Mouse (Mus musculus) forebrain, embryonic 15.5 days (tissue): ENCODE measurements at regions not wholly inside any gene's neighbourhood (a gene's known extent, or its start where the extent isn't known, plus 50 kb on each side); places are given as distances from the start of the nearest gene placed in this dataset.
A peak's percentile ranks its signal among the peaks of the same experiment; 100 is the strongest.
"Not testable (repeated sequence)": the region's sequence is repeated elsewhere in the genome, so short reads cannot be mapped to it uniquely, and the experiment has no call there.

Experiments
- ATAC-seq: fragments of 200-750 bp; cut with Nextera tagmentation; replicated peaks from 2 replicates; pipeline ENCODE4 v1.8.0; 2017; ENCODE audit warnings: mild to moderate bottlenecking, moderate TSS enrichment, moderate library complexity
- H3K27ac ChIP-seq: fragments of 300-500 bp; sonication (generic); replicated peaks from 2 replicates; pipeline ENCODE4 v1.5.1; 2015; ENCODE audit warnings: mild to moderate bottlenecking, inconsistent platforms
- H3K27me3 ChIP-seq: fragments of 300-500 bp; sonication (generic); 2 replicates; pipeline ENCODE4 v1.6.1; 2015; ENCODE audit warnings: inconsistent platforms
- H3K36me3 ChIP-seq: fragments of 300-500 bp; sonication (generic); 2 replicates; pipeline ENCODE4 v1.6.1; 2015; ENCODE audit warnings: mild to moderate bottlenecking, inconsistent platforms
- H3K4me1 ChIP-seq: fragments of 300-500 bp; sonication (generic); 2 replicates; pipeline ENCODE4 v1.6.1; 2015; ENCODE audit warnings: inconsistent platforms
- H3K4me2 ChIP-seq: fragments of 300-500 bp; sonication (generic); replicated peaks from 2 replicates; pipeline ENCODE4 v1.6.1; 2015; ENCODE audit warnings: mild to moderate bottlenecking, inconsistent platforms
- H3K4me3 ChIP-seq: fragments of 300-500 bp; sonication (generic); 2 replicates; pipeline ENCODE4 v1.5.1; 2015; ENCODE audit warnings: mild to moderate bottlenecking, inconsistent platforms
- H3K9ac ChIP-seq: fragments of 300-500 bp; sonication (generic); replicated peaks from 2 replicates; pipeline ENCODE4 v1.6.1; 2015; ENCODE audit warnings: mild to moderate bottlenecking, inconsistent platforms
- H3K9me3 ChIP-seq: fragments of 300-500 bp; sonication (generic); 2 replicates; pipeline ENCODE4 v1.6.1; 2016; ENCODE audit warnings: inconsistent platforms
- WGBS: fragments of 180-500 bp; shearing (Covaris S2); methylation state at CpG from one replicate; pipeline ENCODE4 v1.1.7; 2015; ENCODE audit warnings: mixed read lengths; 5-methylcytosine and 5-hydroxymethylcytosine counted together

- no peak overlapping the region for H3K27ac ChIP-seq
- WGBS = 91% methylated on average over 5 of the region's 5 CpGs
- H3K36me3 ChIP-seq = no peaks in the 10 kb centered on the region
Observed at GRCm38 (mm10) chr3:36387431-36387830, 88.3 kb downstream of the Anxa5 start.

GRCm38 (mm10) chr3:36383438-36383945 lies 92.2 kb downstream of the Anxa5 start:
- no peaks in the 10 kb centered on the region for H3K9me3 ChIP-seq
- H3K27me3 ChIP-seq = no peaks in the 10 kb centered on the region
- no peak overlapping the region for H3K27ac ChIP-seq
- WGBS = 90% methylated on average over 4 of the region's 4 CpGs
- no peak overlapping the region for H3K4me2 ChIP-seq
- no peak overlapping the region for H3K4me3 ChIP-seq
- no peaks in the 10 kb centered on the region for H3K36me3 ChIP-seq
- no peaks in the 10 kb centered on the region for H3K4me1 ChIP-seq
- no peak for ATAC-seq
- no peak overlapping the region for H3K9ac ChIP-seq

More at GRCm38 (mm10) chr3:36387431-36387830, 88.3 kb downstream of the Anxa5 start:
- H3K4me1 ChIP-seq = no peaks in the 10 kb centered on the region
- no peaks in the 10 kb centered on the region for H3K27me3 ChIP-seq
- no peak for ATAC-seq
- H3K9me3 ChIP-seq = no peaks in the 10 kb centered on the region
- H3K4me3 ChIP-seq = no peak overlapping the region
- H3K9ac ChIP-seq = no peak overlapping the region
- no peak overlapping the region for H3K4me2 ChIP-seq

- ATAC-seq = no peak
- Histone ChIP-seq H3K36me3 (no peaks in the 10 kb centered on the region), H3K9me3 (no peaks in the 10 kb centered on the region), H3K4me1 (no peaks in the 10 kb centered on the region), H3K9ac (no peak overlapping the region), H3K27ac (no peak overlapping the region), H3K4me3 (no peak overlapping the region), H3K27me3 (no peaks in the 10 kb centered on the region), H3K4me2 (no peak overlapping the region)
- 81% methylated on average over 5 of the region's 5 CpGs for WGBS
Observed at GRCm38 (mm10) chr3:36381621-36382193, 94.0 kb downstream of the Anxa5 start.

GRCm38 (mm10) chr3:36375722-36376121 lies 100.0 kb downstream of the Anxa5 start:
- Histone ChIP-seq H3K4me1 (no peaks in the 10 kb centered on the region), H3K27ac (no peak overlapping the region), H3K9me3 (no peaks in the 10 kb centered on the region), H3K27me3 (no peaks in the 10 kb centered on the region), H3K36me3 (no peaks in the 10 kb centered on the region), H3K9ac (no peak overlapping the region), H3K4me2 (no peak overlapping the region), H3K4me3 (no peak overlapping the region)
- no peak for ATAC-seq
- 78% methylated on average over 2 of the region's 2 CpGs for WGBS

GRCm38 (mm10) chr3:36374939-36375338 lies 100.8 kb downstream of the Anxa5 start:
- Histone ChIP-seq H3K4me3 (no peak overlapping the region), H3K27me3 (no peaks in the 10 kb centered on the region), H3K9ac (no peak overlapping the region), H3K9me3 (no peaks in the 10 kb centered on the region), H3K36me3 (no peaks in the 10 kb centered on the region), H3K27ac (no peak overlapping the region), H3K4me1 (no peaks in the 10 kb centered on the region), H3K4me2 (no peak overlapping the region)
- 73% methylated on average over 5 of the region's 5 CpGs for WGBS
- ATAC-seq = no peak

GRCm38 (mm10) chr3:36360933-36361332 lies 114.8 kb downstream of the Anxa5 start:
- H3K9me3 ChIP-seq = no peaks in the 10 kb centered on the region
- H3K27me3 ChIP-seq = no peaks in the 10 kb centered on the region
- ATAC-seq = no peak
- H3K36me3 ChIP-seq = no peaks in the 10 kb centered on the region
- no peaks in the 10 kb centered on the region for H3K4me1 ChIP-seq
- H3K4me3 ChIP-seq = no peak overlapping the region
- H3K4me2 ChIP-seq = no peak overlapping the region
- H3K27ac ChIP-seq = no peak overlapping the region
- WGBS = 85% methylated on average over 6 of the region's 6 CpGs
- no peak overlapping the region for H3K9ac ChIP-seq

GRCm38 (mm10) chr3:36354201-36354600 lies 121.5 kb downstream of the Anxa5 start:
- H3K9ac ChIP-seq, H3K27ac ChIP-seq, H3K27me3 ChIP-seq, H3K9me3 ChIP-seq, H3K36me3 ChIP-seq, ATAC-seq, H3K4me3 ChIP-seq, H3K4me2 ChIP-seq: not testable (repeated sequence)
- H3K4me1 ChIP-seq = peaks cover 13% of the 10 kb centered on the region; the same call in 1 of the 2 replicates
- WGBS = 95% methylated on average over 3 of the region's 3 CpGs

GRCm38 (mm10) chr3:36352032-36352742 lies 123.5 kb downstream of the Anxa5 start:
- H3K9me3 ChIP-seq = no peaks in the 10 kb centered on the region
- no peak overlapping the region for H3K4me3 ChIP-seq
- H3K9ac ChIP-seq = no peak overlapping the region
- peak; percentile 92 for ATAC-seq
- WGBS = 8% methylated on average over 4 of the region's 4 CpGs
- peak overlapping the region; percentile 68 for H3K27ac ChIP-seq
- H3K4me1 ChIP-seq = peaks cover 13% of the 10 kb centered on the region; the same call in 1 of the 2 replicates
- H3K27me3 ChIP-seq = no peaks in the 10 kb centered on the region
- no peak overlapping the region for H3K4me2 ChIP-seq
- no peaks in the 10 kb centered on the region for H3K36me3 ChIP-seq

GRCm38 (mm10) chr3:36349073-36349472 lies 126.6 kb downstream of the Anxa5 start:
- Histone ChIP-seq H3K4me3 (no peak overlapping the region), H3K9me3 (no peaks in the 10 kb centered on the region), H3K27me3 (no peaks in the 10 kb centered on the region), H3K9ac (no peak overlapping the region), H3K4me1 (peaks cover 13% of the 10 kb centered on the region; the same call in 1 of the 2 replicates), H3K36me3 (no peaks in the 10 kb centered on the region), H3K27ac (no peak overlapping the region), H3K4me2 (no peak overlapping the region)
- 85% methylated on average over 4 of the region's 4 CpGs for WGBS
- no peak for ATAC-seq

- H3K4me1 ChIP-seq = no peaks in the 10 kb centered on the region
- no peak overlapping the region for H3K9ac ChIP-seq
- no peaks in the 10 kb centered on the region for H3K36me3 ChIP-seq
- no peak overlapping the region for H3K27ac ChIP-seq
- H3K4me3 ChIP-seq = no peak overlapping the region
- H3K9me3 ChIP-seq = no peaks in the 10 kb centered on the region
- no peaks in the 10 kb centered on the region for H3K27me3 ChIP-seq
- ATAC-seq = no peak
- no peak overlapping the region for H3K4me2 ChIP-seq
- whole genome bisulfite sequencing = 67% methylated on average over 6 of the region's 6 CpGs
Observed at GRCm38 (mm10) chr3:36340889-36341533, 118.9 kb upstream of the Qrfpr start.

- no peak for ATAC-seq
- no peak overlapping the region for H3K4me3 ChIP-seq
- no peaks in the 10 kb centered on the region for H3K9me3 ChIP-seq
- H3K36me3 ChIP-seq = no peaks in the 10 kb centered on the region
- H3K4me2 ChIP-seq = no peak overlapping the region
- no peaks in the 10 kb centered on the region for H3K4me1 ChIP-seq
- 93% methylated on average over 5 of the region's 5 CpGs for WGBS
- H3K9ac ChIP-seq = no peak overlapping the region
- no peak overlapping the region for H3K27ac ChIP-seq
- no peaks in the 10 kb centered on the region for H3K27me3 ChIP-seq
Observed at GRCm38 (mm10) chr3:36339656-36340055, 117.5 kb upstream of the Qrfpr start.

- ATAC-seq = no peak
- H3K9me3 ChIP-seq = no peaks in the 10 kb centered on the region
- no peaks in the 10 kb centered on the region for H3K36me3 ChIP-seq
- H3K4me2 ChIP-seq = no peak overlapping the region
- no peak overlapping the region for H3K9ac ChIP-seq
- no peaks in the 10 kb centered on the region for H3K27me3 ChIP-seq
- 76% methylated on average over 5 of the region's 5 CpGs for WGBS
- H3K4me1 ChIP-seq = no peaks in the 10 kb centered on the region
- H3K4me3 ChIP-seq = no peak overlapping the region
- no peak overlapping the region for H3K27ac ChIP-seq
Observed at GRCm38 (mm10) chr3:36334279-36334678, 112.2 kb upstream of the Qrfpr start.
